Mouse (Mus musculus): ENCODE results near the gene Gcnt4. TPM values are rescaled to one million over a fixed set of nuclear protein-coding genes. Genes with fewer than 3 reads are reported as not detected.

Gcnt4 gene
- polyA plus RNA-seq, 1 experiment from 2014 or later = 0.26 TPM

DNA sequence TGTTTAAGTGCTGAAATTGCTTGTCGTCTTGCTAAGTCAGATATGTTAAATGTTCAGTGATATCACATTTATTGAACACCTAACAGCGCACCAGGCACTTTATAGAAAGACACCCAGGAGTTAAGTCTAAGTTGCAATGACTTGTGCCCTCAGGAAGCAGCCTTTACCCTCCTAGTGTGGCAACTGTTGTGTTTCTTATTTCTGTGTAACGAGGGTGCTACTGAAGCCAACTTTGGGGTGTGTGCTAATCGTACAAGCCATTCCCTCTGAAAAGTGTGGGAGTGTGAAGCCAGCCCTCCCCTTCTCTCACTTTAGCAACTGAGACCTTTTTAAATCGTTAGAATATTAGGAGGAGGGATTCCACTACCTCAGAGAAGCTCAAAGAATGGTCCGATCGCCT lies 23.2 kb downstream of the Gcnt4 start:
- DNase-seq (ENCODE audit: low spot score) = no peak

- DNase-seq (ENCODE audit: low spot score) = no peak
Measured at GRCm38 (mm10) chr13:96951880-96952279, 27.4 kb downstream of the Gcnt4 start.

DNA sequence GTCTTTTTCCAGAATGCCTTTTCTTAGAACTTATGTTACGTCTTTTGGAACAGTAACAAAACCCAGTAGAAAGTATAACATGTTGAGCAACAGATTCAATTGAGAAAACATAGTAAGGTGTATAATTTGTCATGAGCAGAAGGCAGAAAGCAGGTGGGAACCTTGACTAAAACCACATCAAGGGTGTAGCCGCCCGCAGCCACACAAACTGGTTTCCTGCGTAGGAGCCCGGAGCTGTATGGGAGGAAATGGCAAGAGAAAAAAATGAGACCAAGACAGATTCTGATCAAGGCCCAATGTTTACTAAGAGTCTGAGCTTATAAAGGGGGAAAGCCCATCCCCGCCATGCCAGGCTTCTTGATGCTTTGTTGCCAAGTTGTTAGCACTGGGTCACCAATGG lies 32.0 kb downstream of the Gcnt4 start:
- DNase-seq (ENCODE audit: low spot score) = peak; percentile 96

- DNase-seq (ENCODE audit: low spot score) = no peak
Measured at GRCm38 (mm10) chr13:96960019-96960418, 35.5 kb downstream of the Gcnt4 start.

DNA sequence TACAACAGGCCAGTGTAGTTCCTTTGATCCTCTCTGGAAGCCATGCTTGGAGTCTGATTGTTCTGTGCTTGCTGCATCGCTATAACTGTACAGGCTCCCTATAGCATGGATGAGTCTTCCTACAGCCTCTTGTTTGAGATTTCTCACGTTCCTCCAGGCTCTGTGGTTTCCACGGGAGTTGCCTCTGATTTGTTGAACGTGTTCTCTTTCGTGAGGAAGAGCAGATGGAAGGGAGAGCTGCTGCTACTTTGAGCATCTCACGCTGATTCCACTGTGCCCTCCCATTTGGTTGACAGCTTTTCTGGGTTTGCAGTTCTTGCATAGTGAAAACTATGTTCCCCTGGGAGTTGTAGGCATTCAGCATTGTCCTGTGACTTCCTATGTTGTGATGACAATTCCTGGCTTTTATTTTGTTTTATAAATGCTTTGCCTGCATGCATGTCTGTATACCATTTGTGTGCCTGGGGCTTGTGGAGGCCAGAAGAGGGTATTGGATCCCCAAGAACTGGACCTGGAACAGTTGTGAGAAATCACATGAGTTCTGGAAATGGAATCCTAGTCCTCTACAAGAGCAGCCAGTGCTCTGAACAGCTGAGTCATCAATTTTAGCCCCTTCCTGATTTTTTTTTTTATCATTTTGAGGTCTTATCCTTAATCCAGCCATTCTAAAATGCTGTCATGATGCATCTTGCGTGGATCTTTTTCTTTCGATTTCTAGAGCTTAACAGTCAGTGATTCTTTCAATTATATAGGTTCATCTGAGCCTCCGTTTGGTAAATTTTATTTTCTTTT lies 37.1 kb downstream of the Gcnt4 start:
- DNase-seq (ENCODE audit: low spot score) = no peak

DNA sequence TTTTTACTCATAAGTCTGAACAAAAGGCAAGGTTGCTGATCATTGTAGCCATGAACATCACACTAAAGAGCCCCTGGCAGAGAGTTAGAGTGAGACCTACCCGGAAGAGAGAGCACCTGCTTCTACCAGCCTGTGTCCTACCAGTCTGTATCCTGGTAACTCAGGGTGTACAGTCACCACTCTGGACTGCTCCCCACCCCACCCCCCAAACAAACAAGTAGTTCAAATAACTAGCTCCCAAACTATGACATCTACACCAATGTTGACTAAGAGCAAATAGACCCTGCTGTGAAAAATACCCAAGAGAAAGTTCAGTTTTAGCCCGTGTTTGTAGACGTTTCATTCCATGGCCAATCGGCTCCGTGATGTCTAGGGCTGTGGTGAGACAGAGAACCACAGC lies 38.3 kb downstream of the Gcnt4 start:
- no peak for DNase-seq (ENCODE audit: low spot score)

- DNase-seq (ENCODE audit: low spot score) = peak; percentile 72
Measured at GRCm38 (mm10) chr13:96964981-96965380, 40.5 kb downstream of the Gcnt4 start.

DNA sequence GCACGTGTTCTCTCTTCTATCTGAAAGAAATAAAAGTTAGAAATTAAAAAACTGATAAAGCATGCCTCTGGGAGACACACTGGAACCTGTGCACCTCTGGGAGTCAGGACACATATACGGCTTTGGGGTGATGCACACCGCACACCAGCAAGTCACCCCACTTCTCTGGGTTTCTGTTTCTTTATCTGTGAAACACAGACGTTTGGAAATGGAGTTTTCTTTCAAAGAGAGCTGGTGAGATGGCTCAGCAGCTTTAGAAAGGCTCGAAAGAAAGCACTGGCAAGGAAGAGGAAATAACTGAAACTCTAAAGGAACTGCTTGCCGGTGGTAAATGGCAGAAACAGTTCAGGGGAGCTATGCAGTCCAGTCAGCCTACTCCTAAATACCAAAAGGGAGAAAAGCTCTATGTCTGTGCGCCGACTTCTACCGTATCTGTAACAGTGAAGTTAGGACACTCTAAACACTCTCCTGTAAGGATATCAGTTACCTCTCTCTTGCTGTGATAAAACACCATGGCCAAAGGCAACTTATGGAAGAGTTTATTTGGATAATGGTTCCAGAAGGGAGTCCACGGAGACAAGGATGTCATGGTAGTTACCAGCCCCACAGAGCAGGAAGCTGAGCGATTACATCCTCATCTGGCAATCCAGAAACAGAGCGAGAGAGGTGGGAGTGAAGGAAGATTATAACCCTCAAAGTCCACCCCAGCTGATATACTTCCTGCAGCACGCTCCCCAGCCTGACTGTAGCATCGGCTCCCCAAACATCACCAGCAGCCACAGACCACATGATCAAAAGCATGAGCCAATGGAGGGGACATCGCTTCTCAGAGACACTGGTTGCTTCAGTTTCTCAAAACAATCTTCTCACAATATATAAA lies 42.0 kb downstream of the Gcnt4 start:
- DNase-seq (ENCODE audit: low spot score) = peak; percentile 30

GRCm38 (mm10) chr13:96967091-96967490 lies 42.6 kb downstream of the Gcnt4 start:
- no peak for DNase-seq (ENCODE audit: low spot score)

DNA sequence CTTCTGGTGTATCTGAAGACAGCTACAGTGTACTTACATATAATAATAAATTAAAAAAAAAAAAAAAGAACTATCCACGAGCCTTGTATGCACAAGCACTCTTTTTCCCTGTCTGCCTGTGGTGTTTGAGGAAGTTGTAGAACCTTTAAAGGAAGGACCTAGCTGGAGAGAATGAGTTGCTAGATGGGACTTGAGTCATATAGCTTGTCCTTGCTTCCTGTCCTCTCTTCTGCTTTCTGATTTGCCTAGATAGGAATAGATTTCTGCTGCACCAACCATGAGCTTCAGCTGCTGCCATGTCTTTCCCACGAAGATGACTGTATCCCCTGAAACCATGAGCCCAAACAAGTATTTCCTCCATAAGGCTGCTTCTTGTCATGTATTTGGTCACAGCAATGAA lies 43.3 kb downstream of the Gcnt4 start:
- DNase-seq (ENCODE audit: low spot score) = no peak

- DNase-seq (ENCODE audit: low spot score) = no peak
Measured at GRCm38 (mm10) chr13:96971076-96971475, 46.6 kb downstream of the Gcnt4 start.

- DNase-seq (ENCODE audit: low spot score) = no peak
Measured at GRCm38 (mm10) chr13:96971861-96972282, 47.4 kb downstream of the Gcnt4 start.

DNA sequence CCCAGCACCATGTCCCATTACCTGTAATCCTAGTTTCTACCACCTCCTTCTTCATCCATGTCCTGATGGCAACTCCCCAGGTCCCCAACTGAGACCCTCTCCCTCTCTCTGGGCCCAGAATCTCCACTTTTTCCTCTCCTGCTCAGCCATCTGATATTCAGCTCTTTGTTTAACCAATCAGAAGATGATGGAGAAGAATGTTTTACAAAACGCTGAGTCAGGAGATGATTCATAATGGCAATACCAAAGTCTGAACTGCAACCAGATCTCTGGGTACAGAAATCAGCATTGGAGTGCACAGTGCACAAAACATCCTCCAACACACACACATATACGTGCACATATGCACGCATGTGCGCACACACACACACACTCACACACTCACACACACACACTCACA lies 48.8 kb downstream of the Gcnt4 start:
- no peak for DNase-seq (ENCODE audit: low spot score)

DNA sequence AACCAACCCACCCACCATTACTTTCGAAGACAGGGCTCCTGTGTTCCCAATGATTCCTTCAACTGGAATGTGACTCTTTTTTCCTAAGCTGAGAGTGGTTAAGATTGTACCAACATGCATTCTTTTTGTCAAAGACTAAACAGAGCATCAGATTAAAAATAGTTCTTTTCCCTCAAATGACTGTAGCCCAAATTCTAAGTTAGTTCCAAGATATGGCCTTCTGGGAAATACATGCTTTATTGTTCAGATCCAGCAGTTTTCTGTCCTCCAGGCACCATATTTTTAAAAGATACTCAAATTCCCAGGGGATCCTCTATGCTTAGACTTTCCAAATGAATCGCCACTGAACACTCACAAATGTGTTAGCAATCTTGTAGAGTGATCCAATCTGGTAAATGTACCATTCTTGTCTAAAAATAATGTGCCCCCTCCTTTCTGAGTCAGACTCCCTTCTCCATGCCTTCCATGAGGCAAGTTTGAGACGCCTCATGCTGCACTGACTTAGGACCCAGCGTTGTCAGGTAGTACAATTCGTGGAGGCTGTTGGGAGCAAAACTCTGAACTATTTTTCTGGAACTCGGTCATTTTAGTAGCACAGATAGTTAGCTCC lies 52.6 kb downstream of the Gcnt4 start:
- DNase-seq (ENCODE audit: low spot score) = no peak

GRCm38 (mm10) chr13:96980561-96980960 lies 56.1 kb downstream of the Gcnt4 start:
- no peak for DNase-seq (ENCODE audit: low spot score)

GRCm38 (mm10) chr13:96983251-96984126 lies 59.0 kb downstream of the Gcnt4 start:
- DNase-seq (ENCODE audit: low spot score) = peak; percentile 55

- DNase-seq (ENCODE audit: low spot score) = no peak
Measured at GRCm38 (mm10) chr13:96984688-96985087, 60.2 kb downstream of the Gcnt4 start.

DNA sequence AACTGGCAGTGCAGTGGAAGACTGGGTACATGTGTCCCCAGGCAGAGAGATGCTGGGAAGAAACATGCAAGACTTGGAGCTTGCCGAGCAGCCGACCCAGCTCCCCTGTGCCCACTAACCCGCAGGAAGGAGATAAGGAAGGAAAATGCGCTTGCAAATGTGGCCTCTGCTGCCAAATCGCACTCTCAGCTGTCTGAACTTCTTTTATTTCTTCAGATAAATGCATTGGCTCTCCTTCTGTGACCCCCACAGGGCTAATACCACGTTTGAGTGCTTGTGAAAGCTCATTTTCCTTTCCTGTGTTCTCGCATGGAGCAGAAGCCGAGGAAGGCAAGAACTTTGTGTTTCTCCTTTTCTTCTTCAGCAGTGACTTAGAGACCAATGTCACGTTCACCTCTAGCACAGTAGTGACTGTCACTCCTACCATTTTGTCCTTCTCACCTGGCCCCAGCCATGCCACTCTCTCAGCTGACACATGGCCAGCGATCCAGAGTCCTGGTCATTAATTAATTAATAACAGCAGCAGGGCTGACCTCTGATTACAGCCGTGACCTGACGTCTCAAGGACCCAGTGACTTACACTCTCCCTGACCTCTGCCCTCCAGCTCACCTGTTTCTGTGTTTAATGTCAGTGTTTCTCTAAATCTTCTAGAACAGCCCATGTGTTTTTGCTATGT lies 61.2 kb downstream of the Gcnt4 start:
- DNase-seq (ENCODE audit: low spot score) = no peak

GRCm38 (mm10) chr13:96989129-96989528 lies 64.6 kb downstream of the Gcnt4 start:
- no peak for DNase-seq (ENCODE audit: low spot score)

GRCm38 (mm10) chr13:96990045-96990444 lies 65.6 kb downstream of the Gcnt4 start:
- no peak for DNase-seq (ENCODE audit: low spot score)
